Comparison of ENCODE assay signal across 8 mouse cellular contexts in genomic region chr2:28418034-28418433, GRCm38 (mm10). TPM values are rescaled to one million over a fixed set of nuclear protein-coding genes. Genes with fewer than 3 reads are reported as not detected.
A peak's percentile ranks its signal among the peaks of the same experiment; 100 is the strongest.
DNase-seq lines count a peak whose midpoint lies in the region; ATAC-seq and TF ChIP-seq lines count a peak whose summit lies in the region.

No protein-coding gene starts in this region.

- H3K9me3 ChIP-seq in heart, embryonic 12.5 days (replicated peaks), result no peaks in the 10 kb centered on the region

- no peak overlapping the region for H3K27ac ChIP-seq in heart, embryonic 12.5 days (ENCODE audit: poor library complexity, severe bottlenecking)
- no peak overlapping the region for H3K27ac ChIP-seq in cortical plate, adult 2 months (ENCODE audit: insufficient read depth, low read length)

- H3K4me1 ChIP-seq in heart, embryonic 12.5 days (replicated peaks), result peaks cover 19% of the 10 kb centered on the region
- peaks cover 11% of the 10 kb centered on the region for H3K4me1 ChIP-seq in cortical plate, adult 2 months (ENCODE audit: control insufficient read depth, insufficient read depth, low read length)

- WGBS in heart, embryonic 12.5 days, result 47% methylated on average over 2 of the region's 2 CpGs

- no peak overlapping the region for H3K4me3 ChIP-seq in heart, embryonic 12.5 days
- no peak overlapping the region for H3K4me3 ChIP-seq in cortical plate, adult 2 months (ENCODE audit: insufficient read depth, low read length)

- intact Hi-C loops in left cerebral cortex, postnatal 36 days (cut with DNase I), result loop anchor here (1.0 to 5.0 kb wide), 5 partner anchors 113 to 489 kb away; no protein-coding TSS in a partner anchor

- DNase-seq in heart, adult 11 months, result peak; percentile 98
- DNase-seq in gastrocnemius, postnatal 10 days, result peak; percentile 93
- peak; percentile 87 for DNase-seq in kidney, adult 18-20 months
- peak; percentile 81 to 88 for DNase-seq in left cerebral cortex, postnatal 36 days (ENCODE audit: low spot score in 2 of 2)
- peak; percentile 74 to 87 for DNase-seq in monocyte, adult 2 months (ENCODE audit: low read depth in 1 of 2, low spot score in 2 of 2)
- DNase-seq in spleen, postnatal 14 days (ENCODE audit: low spot score in 2 of 2), result peak; percentile 56 to 75

- no peaks in the 10 kb centered on the region for H3K36me3 ChIP-seq in heart, embryonic 12.5 days

- no peak for ATAC-seq in heart, embryonic 12.5 days (ENCODE audit: insufficient number of reproducible peaks, low FRiP score)

- H3K9ac ChIP-seq in heart, embryonic 12.5 days, result no peak overlapping the region

- no peak for TF ChIP-seq POLR2A in cortical plate, adult 2 months (IDR thresholded peaks at IDR 0.05; ENCODE audit: extremely low read depth, insufficient read depth, low read length)

- H3K4me2 ChIP-seq in heart, embryonic 12.5 days, result no peak overlapping the region

- TF ChIP-seq CTCF in cortical plate, adult 2 months (IDR thresholded peaks at IDR 0.05; ENCODE audit: extremely low read depth, insufficient read depth, low read length), result peak; percentile 95

- peaks cover 19% of the 10 kb centered on the region for H3K27me3 ChIP-seq in heart, embryonic 12.5 days (replicated peaks)

RNA-seq across cellular contexts. Expression of gene Ppp1r26, which starts 28.6 kb away (rescaled TPM):
- 4.7 and 5.1 TPM in 2 replicates for polyA plus RNA-seq in heart, embryonic 12.5 days (2016; fragmentation: Nextera tagmentation; extraction: Ambion mirVana)
- 15.3 and 15.7 TPM in 2 replicates for polyA plus RNA-seq in cortical plate, adult 2 months (2012; rRNA removed)
- total RNA-seq in gastrocnemius, postnatal 10 days (2021), result 1 to 10 TPM; 3.0 to 4.7 TPM
- total RNA-seq in left cerebral cortex, postnatal 36 days (2021), result 10 to 100 TPM; 26.8 to 30.3 TPM

RNA-seq across cellular contexts. Expression of gene 1700007K13Rik, which starts 48.1 kb away (rescaled TPM):
- 0.29 and 0.49 TPM in 2 replicates for polyA plus RNA-seq in heart, embryonic 12.5 days (2016; fragmentation: Nextera tagmentation; extraction: Ambion mirVana)
- polyA plus RNA-seq in cortical plate, adult 2 months (2012; rRNA removed), result 2.7 and 4.4 TPM in 2 replicates
- under 1 TPM in 1 of 2 experiments, not detected in 1; 0.34 TPM for total RNA-seq in gastrocnemius, postnatal 10 days (2021)
- 1 to 10 TPM; 4.0 to 5.1 TPM for total RNA-seq in left cerebral cortex, postnatal 36 days (2021)

RNA-seq across cellular contexts. Expression of gene Mrps2, which starts 49.8 kb away (rescaled TPM):
- 49.6 and 52.9 TPM in 2 replicates for polyA plus RNA-seq in heart, embryonic 12.5 days (2016; fragmentation: Nextera tagmentation; extraction: Ambion mirVana)
- polyA plus RNA-seq in cortical plate, adult 2 months (2012; rRNA removed), result 37.2 and 38.8 TPM in 2 replicates
- 10 to 100 TPM; 28.3 to 31.5 TPM for total RNA-seq in gastrocnemius, postnatal 10 days (2021)
- 10 to 100 TPM; 35.4 to 39.0 TPM for total RNA-seq in left cerebral cortex, postnatal 36 days (2021)

Comparison
In these comparisons a context has a peak if more than half of its experiments do, and no peak if none do; other contexts are left out.
1. RNA of gene Ppp1r26, which starts 28.6 kb away (total RNA-seq): 26.8 to 30.3 TPM in left cerebral cortex, postnatal 36 days; 3.0 to 4.7 TPM in gastrocnemius, postnatal 10 days; every median in the first group is over 4 times any median in the second.
2. Peak in every context shown above with its lines, with median percentiles within 50 percentile points of each other: DNase-seq.